Mouse (Mus musculus): Measurements from ENCODE around the gene Hist3h2a.

Gene Hist3h2a

DNA sequence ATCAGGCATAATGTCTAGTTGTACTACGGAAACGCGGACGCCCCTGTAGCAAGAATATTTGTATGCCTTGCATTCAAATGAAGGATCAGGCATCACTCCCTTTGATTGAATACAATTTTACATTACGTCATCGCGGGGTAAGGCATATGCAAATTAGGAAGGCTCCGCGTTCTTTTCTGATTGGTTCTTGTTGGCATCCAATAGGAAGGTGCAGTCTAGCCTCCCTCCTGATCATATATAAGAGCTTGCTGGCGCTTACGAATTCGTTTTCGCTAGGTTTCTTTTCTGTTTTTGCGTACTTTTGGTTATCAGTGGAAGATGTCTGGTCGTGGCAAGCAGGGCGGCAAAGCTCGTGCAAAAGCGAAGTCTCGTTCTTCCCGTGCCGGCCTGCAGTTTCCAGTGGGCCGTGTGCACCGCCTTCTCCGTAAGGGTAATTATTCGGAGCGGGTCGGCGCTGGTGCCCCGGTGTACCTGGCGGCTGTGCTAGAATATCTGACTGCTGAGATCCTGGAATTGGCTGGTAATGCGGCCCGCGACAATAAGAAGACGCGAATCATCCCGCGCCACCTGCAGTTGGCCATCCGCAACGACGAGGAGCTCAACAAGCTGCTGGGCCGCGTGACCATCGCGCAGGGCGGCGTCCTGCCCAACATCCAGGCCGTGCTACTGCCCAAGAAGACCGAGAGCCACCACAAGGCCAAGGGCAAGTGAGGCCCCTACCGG lies at the start of gene Hist3h2a, which contains the start of gene Trim17:
Gene Hist3h2a, plus strand, starts transcription at position 266 of the 723 bp plus-strand sequence.
Gene Trim17, plus strand, starts transcription at position 266 of the 723 bp plus-strand sequence.
- DNase-seq (ENCODE audit: low read depth) = peak; percentile 95

DNA sequence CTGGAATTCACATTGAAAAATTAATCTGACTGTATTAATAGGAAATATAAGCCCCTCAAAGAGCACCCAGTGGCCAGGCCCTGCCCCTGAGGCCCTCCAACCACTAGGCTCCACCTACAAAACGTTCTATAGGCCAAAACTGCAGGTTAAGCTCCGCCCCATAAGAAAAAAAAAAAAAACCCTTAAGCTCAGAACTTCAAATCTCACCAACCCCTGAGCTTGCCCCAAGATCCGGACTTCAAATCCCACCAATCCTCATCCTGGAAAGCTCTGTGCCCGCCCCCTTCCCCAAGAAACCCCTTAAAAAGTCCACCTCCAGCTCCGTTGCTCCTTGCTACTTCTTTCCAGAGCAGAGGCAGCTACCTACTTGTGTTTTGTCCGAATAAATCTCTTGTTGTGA lies 49.6 kb upstream of the Hist3h2a start:
- no peak for DNase-seq (ENCODE audit: low read depth)

- DNase-seq (ENCODE audit: low read depth) = no peak
Measured at GRCm38 (mm10) chr11:58913776-58914175, 40.7 kb upstream of the Hist3h2a start.

- DNase-seq (ENCODE audit: low read depth) = peak; percentile 75
Measured at GRCm38 (mm10) chr11:58914461-58915028, 39.9 kb upstream of the Hist3h2a start.

GRCm38 (mm10) chr11:58916879-58917744 lies 37.4 kb upstream of the Hist3h2a start:
- DNase-seq (ENCODE audit: low read depth) = peak; percentile 86

GRCm38 (mm10) chr11:58917745-58918366 lies 36.6 kb upstream of the Hist3h2a start, which contains the start of gene Btnl10:
Gene Btnl10, plus strand, starts transcription at chr11:58917908.
- no peak for DNase-seq (ENCODE audit: low read depth)

DNA sequence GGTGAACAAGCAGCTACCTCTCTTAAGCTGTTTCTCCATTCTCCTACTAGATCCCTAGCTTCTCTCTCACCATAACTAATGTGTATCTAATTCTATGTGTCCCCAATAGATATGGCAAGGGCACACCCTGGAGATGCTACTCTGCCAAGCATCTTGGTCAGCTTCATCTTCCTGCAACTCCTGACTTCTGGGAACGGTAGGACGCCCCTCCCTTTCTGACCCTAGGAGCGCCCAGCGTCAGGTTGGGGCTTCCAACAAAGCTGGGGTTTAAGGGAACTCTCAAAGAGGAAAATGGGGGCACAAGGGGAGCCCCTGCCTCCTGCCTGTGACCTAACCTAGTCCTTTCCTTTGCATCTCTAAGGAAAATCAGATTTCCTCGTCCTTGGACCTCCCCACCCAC lies 35.7 kb upstream of the Hist3h2a start:
- DNase-seq (ENCODE audit: low read depth) = no peak

GRCm38 (mm10) chr11:58922420-58922819 lies 32.1 kb upstream of the Hist3h2a start:
- no peak for DNase-seq (ENCODE audit: low read depth)

GRCm38 (mm10) chr11:58926651-58927050 lies 27.8 kb upstream of the Hist3h2a start:
- DNase-seq (ENCODE audit: low read depth) = no peak

GRCm38 (mm10) chr11:58927053-58927452 lies 27.4 kb upstream of the Hist3h2a start:
- no peak for DNase-seq (ENCODE audit: low read depth)

DNA sequence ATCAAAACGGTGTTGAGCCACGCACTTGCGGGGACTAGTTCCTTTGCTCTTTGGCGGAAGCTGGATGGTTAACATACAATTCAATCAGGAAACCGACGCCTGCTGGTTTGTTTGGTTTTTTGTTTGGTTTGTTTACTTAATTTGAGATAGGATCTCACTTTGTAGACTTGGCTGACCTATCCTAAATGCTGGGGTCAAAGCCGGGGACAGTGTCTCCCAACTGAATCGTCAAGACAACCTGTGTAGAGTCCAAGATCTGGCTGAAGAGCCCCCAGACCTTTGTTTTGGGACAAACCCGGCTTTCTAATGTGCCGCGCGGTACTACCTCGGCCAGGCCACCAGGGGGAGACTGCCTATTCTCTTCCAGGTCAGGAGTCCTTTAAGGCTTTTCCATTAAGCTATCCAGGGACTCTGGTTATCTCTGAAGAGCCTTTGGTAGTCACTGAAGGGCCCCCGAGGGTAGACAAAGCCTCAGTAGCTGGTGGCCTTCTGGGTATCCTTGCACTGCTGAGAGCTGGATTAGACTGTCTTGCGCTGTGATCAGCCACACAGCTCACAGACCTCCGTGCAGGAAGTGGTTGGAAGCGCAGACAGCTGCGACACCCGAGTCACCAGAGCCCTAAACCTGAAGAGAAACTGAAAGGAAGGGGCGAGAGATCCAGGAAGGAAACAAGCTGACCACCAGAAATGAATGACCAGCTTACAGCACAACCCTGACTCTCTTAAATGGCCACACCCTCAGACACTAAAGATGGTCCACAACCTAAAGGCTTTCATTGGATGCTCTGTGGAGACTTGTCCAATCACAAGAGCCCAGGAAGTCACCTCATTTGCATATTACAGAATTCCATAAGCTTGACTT lies 26.5 kb upstream of the Hist3h2a start:
- peak; percentile 91 for DNase-seq (ENCODE audit: low read depth)

DNA sequence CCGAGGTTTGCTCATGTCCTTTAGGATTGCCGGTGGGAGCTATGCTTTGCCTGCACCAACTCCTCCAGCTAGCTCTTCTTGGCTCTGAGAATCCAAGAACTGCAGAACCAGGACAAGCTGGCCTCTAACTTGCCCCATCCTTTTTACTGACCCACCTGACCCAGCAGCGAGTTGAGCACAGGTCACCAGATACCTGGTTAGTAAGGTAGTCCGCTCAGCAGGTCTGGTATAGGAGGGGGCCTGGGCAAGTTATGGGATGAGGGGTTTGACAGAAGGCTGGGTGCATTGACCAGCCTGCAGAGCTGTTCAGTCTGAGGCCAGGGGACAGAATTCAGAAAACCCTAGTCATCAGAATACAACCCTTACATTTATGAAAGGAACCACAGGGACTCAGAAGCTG lies 25.4 kb upstream of the Hist3h2a start:
- no peak for DNase-seq (ENCODE audit: low read depth)

- DNase-seq (ENCODE audit: low read depth) = no peak
Measured at GRCm38 (mm10) chr11:58929641-58930040, 24.8 kb upstream of the Hist3h2a start.

DNA sequence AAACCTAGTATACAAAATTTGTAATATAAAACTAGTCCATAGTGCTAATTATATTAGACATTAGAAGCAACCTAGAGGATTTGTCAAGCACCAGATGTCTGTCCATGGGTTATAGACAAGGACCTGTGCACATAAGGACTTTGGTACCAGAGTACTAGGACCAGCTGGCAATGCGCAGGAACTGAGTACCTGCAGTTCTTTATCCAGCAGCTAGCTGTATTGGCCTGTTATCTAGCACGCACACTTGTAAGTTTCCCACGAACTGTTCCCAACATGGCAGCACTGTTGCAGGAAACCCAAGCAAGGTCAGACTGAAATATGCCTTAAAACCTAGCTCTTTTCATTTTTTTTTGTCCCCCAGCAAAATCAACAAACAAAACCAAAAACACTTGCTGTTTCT lies 24.2 kb upstream of the Hist3h2a start:
- DNase-seq (ENCODE audit: low read depth) = no peak

GRCm38 (mm10) chr11:58931576-58931975 lies 22.9 kb upstream of the Hist3h2a start:
- peak; percentile 52 for DNase-seq (ENCODE audit: low read depth)

DNA sequence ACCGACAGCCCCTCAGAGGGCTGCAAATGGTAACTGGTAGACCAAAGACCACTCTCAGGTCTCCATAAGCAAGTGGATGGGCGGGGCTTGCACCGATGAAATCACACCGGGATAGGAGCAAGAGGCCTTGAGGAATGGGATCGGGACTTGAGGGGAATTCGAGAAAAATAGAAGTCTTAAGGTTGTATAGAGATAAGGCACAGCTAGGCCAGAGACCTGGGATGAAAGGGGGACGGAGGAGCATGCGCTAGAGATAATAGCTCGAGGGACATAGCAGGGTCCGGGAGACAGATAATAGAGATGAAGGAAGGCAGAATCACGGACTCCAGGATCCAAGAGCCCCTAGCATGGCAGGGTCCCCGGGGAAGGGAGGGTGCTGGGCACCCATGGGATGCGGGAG lies 16.6 kb upstream of the Hist3h2a start:
- DNase-seq (ENCODE audit: low read depth) = no peak

GRCm38 (mm10) chr11:58938322-58939087 lies 16.0 kb upstream of the Hist3h2a start, which contains the start of gene Rnf187:
Gene Rnf187, minus strand, starts transcription at chr11:58938916.
- peak; percentile 92 for DNase-seq (ENCODE audit: low read depth)

GRCm38 (mm10) chr11:58939088-58939439 lies 15.4 kb upstream of the Hist3h2a start:
- no peak for DNase-seq (ENCODE audit: low read depth)

- DNase-seq (ENCODE audit: low read depth) = no peak
Measured at GRCm38 (mm10) chr11:58944136-58944535, 10.3 kb upstream of the Hist3h2a start.

DNA sequence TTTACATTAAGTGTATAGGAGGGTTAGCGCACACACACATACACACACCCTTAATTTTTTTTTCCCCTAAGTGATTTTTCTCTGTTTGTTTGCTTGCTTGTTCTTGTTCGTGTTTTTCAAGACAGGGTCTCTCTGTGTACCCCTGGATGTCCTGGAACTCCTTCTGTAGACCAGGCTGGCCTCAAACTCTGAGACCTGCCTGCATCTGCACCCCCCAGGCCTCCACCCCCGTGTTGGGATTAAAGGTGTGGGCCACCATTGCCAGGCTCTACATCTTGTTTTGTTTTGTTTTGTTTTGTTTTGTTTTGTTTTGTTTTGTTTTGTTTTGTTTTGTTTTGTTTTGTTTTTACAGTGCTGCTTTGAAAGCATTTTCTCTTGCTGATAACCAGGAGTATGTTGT lies 7.2 kb upstream of the Hist3h2a start:
- no peak for DNase-seq (ENCODE audit: low read depth)
